Mouse (Mus musculus) limb, embryonic 13.5 days (tissue): ENCODE data around the gene Slc43a3. TPM values are rescaled to one million over a fixed set of nuclear protein-coding genes. Genes with fewer than 3 reads are reported as not detected.

Experiments used
- ATAC-seq: fragments of 200-750 bp; cut with Nextera tagmentation; 2 replicates; pipeline ENCODE4 v1.8.0; 2017; ENCODE audit warnings: low read depth, moderate number of reproducible peaks, moderate TSS enrichment; ENCODE audit not compliant: low FRiP score
- H3K27ac ChIP-seq: fragments of 300-500 bp; sonication (generic); 2 replicates; pipeline ENCODE4 v1.5.1; 2015; ENCODE audit warnings: inconsistent platforms, mild to moderate bottlenecking, moderate library complexity
- H3K27me3 ChIP-seq: fragments of 300-500 bp; sonication (generic); 2 replicates; pipeline ENCODE4 v1.6.1; 2015; ENCODE audit warnings: mild to moderate bottlenecking, inconsistent platforms
- H3K36me3 ChIP-seq: fragments of 300-500 bp; sonication (generic); 2 replicates; pipeline ENCODE4 v1.6.1; 2015; ENCODE audit warnings: inconsistent platforms, mild to moderate bottlenecking, moderate library complexity
- H3K4me1 ChIP-seq: fragments of 300-500 bp; sonication (generic); 2 replicates; pipeline ENCODE4 v1.6.1; 2015; ENCODE audit warnings: inconsistent platforms
- H3K4me2 ChIP-seq: fragments of 300-500 bp; sonication (generic); replicated peaks from 2 replicates; pipeline ENCODE4 v1.6.1; 2015; ENCODE audit warnings: inconsistent platforms, mild to moderate bottlenecking, moderate library complexity
- H3K4me3 ChIP-seq: fragments of 300-500 bp; sonication (generic); 2 replicates; pipeline ENCODE4 v1.5.1; 2015; ENCODE audit warnings: moderate library complexity, mild to moderate bottlenecking, inconsistent platforms
- H3K9ac ChIP-seq: fragments of 300-500 bp; sonication (generic); 2 replicates; pipeline ENCODE4 v1.6.1; 2015; ENCODE audit warnings: mild to moderate bottlenecking, inconsistent platforms
- H3K9me3 ChIP-seq: fragments of 300-500 bp; sonication (generic); 2 replicates; pipeline ENCODE4 v1.6.1; 2016; ENCODE audit warnings: inconsistent platforms
- WGBS: fragments of 180-500 bp; shearing (Covaris S2); methylation state at CpG from one replicate; pipeline ENCODE4 v1.1.7; 2015; 5-methylcytosine and 5-hydroxymethylcytosine counted together
- microRNA-seq: library from miRNA; unstranded; fragments of <30 nt; microRNA quantifications from one replicate; pipeline ENCODE4, GENCODE M21; 2016
- polyA plus RNA-seq: library from polyadenylated mRNA; unstranded; fragments of >200 nt; fragmentation: Nextera tagmentation; extraction: Ambion mirVana; gene quantifications from 2 replicates; pipeline ENCODE4 v1.2.1, GENCODE M21; 2015

Slc43a3 gene
- polyA plus RNA-seq, 1 experiment from 2014 or later = 32.8 TPM

GRCm38 (mm10) chr2:85004341-85004740, 68.0 kb downstream of the Slc43a3 start:
- H3K27ac ChIP-seq = no peak overlapping the region
- H3K4me3 ChIP-seq = no peak overlapping the region
- 89% methylated on average over 4 of the region's 4 CpGs for WGBS
- H3K4me1 ChIP-seq = no peaks in the 10 kb centered on the region
- H3K9me3 ChIP-seq = no peaks in the 10 kb centered on the region
- no peak overlapping the region for H3K9ac ChIP-seq
- no peak overlapping the region for H3K4me2 ChIP-seq
- no peak for ATAC-seq
- H3K36me3 ChIP-seq = no peaks in the 10 kb centered on the region
- H3K27me3 ChIP-seq = no peaks in the 10 kb centered on the region

DNA sequence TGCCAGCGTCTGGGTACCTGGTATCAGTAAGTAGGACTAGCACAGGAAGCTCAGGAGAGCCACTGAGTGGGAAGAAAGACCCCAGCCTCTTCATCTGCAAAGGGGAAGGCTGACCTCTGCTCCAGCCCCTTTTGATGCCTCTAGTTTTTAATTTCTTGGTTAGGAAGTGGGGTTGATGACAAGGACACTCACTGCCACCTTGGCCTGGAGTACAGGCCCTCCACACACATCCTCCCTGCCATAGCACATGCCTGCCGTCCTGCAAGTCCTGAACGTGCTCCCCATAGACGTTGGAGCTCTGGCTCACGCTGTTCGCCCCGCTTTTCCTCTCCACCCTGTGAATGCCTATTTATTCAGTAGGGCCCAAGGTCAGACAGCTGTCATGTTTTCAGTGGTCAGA, 70.2 kb downstream of the Slc43a3 start:
- Histone ChIP-seq H3K9me3 (no peaks in the 10 kb centered on the region), H3K4me2 (no peak overlapping the region), H3K27me3 (no peaks in the 10 kb centered on the region), H3K27ac (no peak overlapping the region), H3K9ac (no peak overlapping the region), H3K36me3 (no peaks in the 10 kb centered on the region), H3K4me1 (0 out of 2 replicates have a peak, but pooled peaks cover 2% of the 10 kb centered on the region), H3K4me3 (no peak overlapping the region)
- 85% methylated on average over 7 of the region's 7 CpGs for WGBS
- ATAC-seq = no peak

- ATAC-seq = no peak
- H3K4me3 ChIP-seq = no peak overlapping the region
- no peak overlapping the region for H3K27ac ChIP-seq
- peaks cover 9% of the 10 kb centered on the region for H3K4me1 ChIP-seq
- no peak overlapping the region for H3K9ac ChIP-seq
- WGBS = 20% methylated on average over 4 of the region's 4 CpGs
- no peaks in the 10 kb centered on the region for H3K27me3 ChIP-seq
- H3K9me3 ChIP-seq = no peaks in the 10 kb centered on the region
- H3K4me2 ChIP-seq = no peak overlapping the region
- H3K36me3 ChIP-seq = no peaks in the 10 kb centered on the region
These were observed 71.3 kb downstream of the Slc43a3 start for GRCm38 (mm10) chr2:85007729-85008128.

Small RNA genes within 50 kb of the gene (microRNA-seq; reads per million reads assigned to microRNA genes)
- not detected for gene Gm24332

Other genes with a start within 250 kb of the Slc43a3 start
- gene Zdhhc5, start 221.4 kb upstream of the Slc43a3 start, polyA plus RNA-seq = 25.6 and 27.8 TPM in 2 replicates
- gene Clp1, start 209.2 kb upstream of the Slc43a3 start, polyA plus RNA-seq = 39.7 and 41.0 TPM in 2 replicates
- 10.2 and 11.2 TPM in 2 replicates for gene Ypel4, start 202.5 kb upstream of the Slc43a3 start, polyA plus RNA-seq
- gene Gm19426, start 192.9 kb upstream of the Slc43a3 start, polyA plus RNA-seq = 11.4 and 12.9 TPM in 2 replicates
- 25.4 and 30.1 TPM in 2 replicates for gene Serping1, start 161.1 kb upstream of the Slc43a3 start, polyA plus RNA-seq
- gene Ube2l6, start 137.8 kb upstream of the Slc43a3 start, polyA plus RNA-seq = 31.8 and 32.9 TPM in 2 replicates
- 0.14 and 0.27 TPM in 2 replicates for gene Smtnl1, start 113.9 kb upstream of the Slc43a3 start, polyA plus RNA-seq
- 47.8 and 51.3 TPM in 2 replicates for gene Timm10, start 109.6 kb upstream of the Slc43a3 start, polyA plus RNA-seq
- 16.8 and 18.9 TPM in 2 replicates for gene Slc43a1, start 97.7 kb upstream of the Slc43a3 start, polyA plus RNA-seq
- gene Rtn4rl2, start 49.9 kb upstream of the Slc43a3 start, polyA plus RNA-seq = 0.65 and 1.1 TPM in 2 replicates
- gene Prg2, start 43.9 kb downstream of the Slc43a3 start, polyA plus RNA-seq = 0.23 and 0.65 TPM in 2 replicates
- not detected in 2 replicates for gene Prg3, start 51.6 kb downstream of the Slc43a3 start, polyA plus RNA-seq
- gene Ssrp1, start 100.7 kb downstream of the Slc43a3 start, polyA plus RNA-seq = 297 and 301 TPM in 2 replicates
- 1.0 and 1.1 TPM in 2 replicates for gene P2rx3, start 100.9 kb downstream of the Slc43a3 start, polyA plus RNA-seq
- gene Tnks1bp1, start 111.4 kb downstream of the Slc43a3 start, polyA plus RNA-seq = 28.7 and 43.9 TPM in 2 replicates
- 42.2 and 49.7 TPM in 2 replicates for gene Aplnr, start 199.6 kb downstream of the Slc43a3 start, polyA plus RNA-seq